In the genomic region with DNA sequence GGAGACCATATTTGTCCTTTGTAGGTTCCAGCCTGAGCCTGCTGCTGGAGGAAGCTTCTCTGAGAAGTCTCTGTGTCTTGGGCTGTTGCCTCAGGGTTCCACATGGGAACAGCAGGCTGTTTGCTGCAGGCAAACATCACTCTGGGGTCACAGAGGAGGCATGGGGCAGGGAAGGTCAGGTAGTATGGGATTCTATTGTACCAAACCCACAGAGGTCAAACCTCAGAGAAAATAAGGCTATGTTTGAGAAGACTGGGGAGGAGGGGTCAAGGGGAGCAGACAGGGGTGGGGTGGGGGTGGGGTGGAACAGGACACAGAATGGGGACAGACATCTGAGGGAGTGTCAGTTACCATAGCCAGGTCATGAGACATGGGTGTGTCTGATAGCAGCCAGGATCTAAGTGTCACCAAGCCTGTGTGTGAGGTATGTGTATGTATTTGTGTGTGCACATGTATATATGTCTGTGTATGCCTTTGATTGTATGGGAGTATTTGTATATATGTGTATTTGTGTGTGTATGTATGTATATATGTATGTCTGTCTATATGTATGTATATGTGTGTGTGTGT, we compare ENCODE assay signal across 22 mouse cellular contexts. TPM values are rescaled to one million over a fixed set of nuclear protein-coding genes. Genes with fewer than 3 reads are reported as not detected.
A peak's percentile ranks its signal among the peaks of the same experiment; 100 is the strongest.
DNase-seq lines count a peak whose midpoint lies in the region; ATAC-seq lines count a peak whose summit lies in the region.
"Had no signal": no experiment of that assay in that cellular context is flagged by ENCODE, and none has a peak within 500 bp of the region (broad histone marks: within the 10 kb centered on the region; RNA-seq: fewer than 3 reads in every experiment).

No protein-coding gene starts in this region.

- peak overlapping the region; percentile 56 for H3K27ac ChIP-seq in heart, embryonic 10.5 days
- no peak overlapping the region for H3K27ac ChIP-seq in heart, embryonic 12.5 days (ENCODE audit: poor library complexity, severe bottlenecking)
- H3K27ac ChIP-seq in midbrain, embryonic 10.5 days (replicated peaks): 0 out of 2 replicates have a peak overlapping the region, but pooled peaks have one; percentile 30
- H3K27ac ChIP-seq in midbrain, embryonic 13.5 days: no peak overlapping the region
- no peak overlapping the region for H3K27ac ChIP-seq in stomach, embryonic 14.5 days (ENCODE audit: low read length)
- no peak overlapping the region for H3K27ac ChIP-seq in kidney, embryonic 16.5 days (ENCODE audit: low read length)
- H3K27ac ChIP-seq: forebrain, embryonic 13.5 days; left cerebral cortex, adult 2 months; limb, embryonic 10.5 days; liver, embryonic 13.5 days had no signal

- no peak for DNase-seq in heart, embryonic 10.5 days (ENCODE audit: low spot score)
- DNase-seq in midbrain, embryonic 10.5 days (ENCODE audit: low spot score): no peak
- DNase-seq in kidney, postnatal 14 days: no peak
- DNase-seq: adrenal gland, postnatal 25 days; cerebellum, adult 11-12 months; cerebellum, postnatal 14 days; heart, postnatal 10 days; kidney, adult 9 months; kidney, postnatal 4 days; layer of hippocampus, adult 9-11 months; liver, embryonic 13.5 days; midbrain, embryonic 14.5 days; spleen, adult 18-20 months; thymus, postnatal 14 days had no signal

- H3K4me2 ChIP-seq in heart, embryonic 12.5 days: no peak overlapping the region
- H3K4me2 ChIP-seq in midbrain, embryonic 13.5 days (replicated peaks): no peak overlapping the region
- no peak overlapping the region for H3K4me2 ChIP-seq in stomach, embryonic 14.5 days (replicated peaks; ENCODE audit: low read depth, low read length)
- no peak overlapping the region for H3K4me2 ChIP-seq in kidney, embryonic 16.5 days (replicated peaks; ENCODE audit: low read depth, low read length)
- H3K4me2 ChIP-seq: forebrain, embryonic 13.5 days; liver, embryonic 13.5 days had no signal

- H3K36me3 ChIP-seq in heart, embryonic 10.5 days: no peaks in the 10 kb centered on the region
- H3K36me3 ChIP-seq in heart, embryonic 12.5 days: no peaks in the 10 kb centered on the region
- H3K36me3 ChIP-seq in midbrain, embryonic 10.5 days: no peaks in the 10 kb centered on the region
- no peaks in the 10 kb centered on the region for H3K36me3 ChIP-seq in midbrain, embryonic 13.5 days
- H3K36me3 ChIP-seq in stomach, embryonic 14.5 days (ENCODE audit: control insufficient read depth, insufficient read depth, low read length): no peaks in the 10 kb centered on the region
- H3K36me3 ChIP-seq in kidney, embryonic 16.5 days (ENCODE audit: insufficient read depth, low read length): no peaks in the 10 kb centered on the region
- H3K36me3 ChIP-seq: limb, embryonic 10.5 days; liver, embryonic 13.5 days had no signal

- peaks cover 36% of the 10 kb centered on the region for H3K4me1 ChIP-seq in heart, embryonic 10.5 days
- peaks cover 24% of the 10 kb centered on the region for H3K4me1 ChIP-seq in heart, embryonic 12.5 days (replicated peaks)
- H3K4me1 ChIP-seq in midbrain, embryonic 10.5 days: peaks cover 31% of the 10 kb centered on the region
- peaks cover 7% of the 10 kb centered on the region; the same call in 1 of the 2 replicates for H3K4me1 ChIP-seq in midbrain, embryonic 13.5 days (replicated peaks)
- peaks cover 8% of the 10 kb centered on the region; the same call in 1 of the 2 replicates for H3K4me1 ChIP-seq in stomach, embryonic 14.5 days (ENCODE audit: control insufficient read depth, insufficient read depth, low read length)
- no peaks in the 10 kb centered on the region for H3K4me1 ChIP-seq in kidney, embryonic 16.5 days (ENCODE audit: insufficient read depth, low read length)
- H3K4me1 ChIP-seq: forebrain, embryonic 13.5 days had no signal

- no peak overlapping the region for H3K4me3 ChIP-seq in heart, embryonic 10.5 days
- H3K4me3 ChIP-seq in heart, embryonic 12.5 days: no peak overlapping the region
- no peak overlapping the region for H3K4me3 ChIP-seq in midbrain, embryonic 10.5 days
- no peak overlapping the region for H3K4me3 ChIP-seq in midbrain, embryonic 13.5 days (replicated peaks)
- no peak overlapping the region for H3K4me3 ChIP-seq in stomach, embryonic 14.5 days (ENCODE audit: low read depth, low read length)
- no peak overlapping the region for H3K4me3 ChIP-seq in kidney, embryonic 16.5 days (ENCODE audit: low read length)
- H3K4me3 ChIP-seq: forebrain, embryonic 13.5 days; left cerebral cortex, adult 2 months; limb, embryonic 10.5 days; liver, embryonic 13.5 days; myocyte had no signal

- no peak overlapping the region for H3K9ac ChIP-seq in heart, embryonic 12.5 days
- H3K9ac ChIP-seq in midbrain, embryonic 13.5 days (replicated peaks): no peak overlapping the region
- no peak overlapping the region for H3K9ac ChIP-seq in stomach, embryonic 14.5 days (replicated peaks; ENCODE audit: low read depth, low read length)
- no peak overlapping the region for H3K9ac ChIP-seq in kidney, embryonic 16.5 days (replicated peaks; ENCODE audit: low read length)
- H3K9ac ChIP-seq: forebrain, embryonic 13.5 days; liver, embryonic 13.5 days had no signal

- no peak for ATAC-seq in heart, embryonic 12.5 days (ENCODE audit: insufficient number of reproducible peaks, low FRiP score)
- no peak for ATAC-seq in midbrain, embryonic 13.5 days
- peak; percentile 44; the same call in 1 of the 2 replicates for ATAC-seq in stomach, embryonic 14.5 days (ENCODE audit: insufficient number of reproducible peaks, insufficient read depth, low FRiP score, low read depth)
- ATAC-seq in kidney, embryonic 16.5 days (ENCODE audit: low FRiP score, low TSS enrichment): no peak
- ATAC-seq: forebrain, embryonic 13.5 days had no signal

- H3K9me3 ChIP-seq in heart, embryonic 10.5 days: no peaks in the 10 kb centered on the region
- H3K9me3 ChIP-seq in heart, embryonic 12.5 days (replicated peaks): no peaks in the 10 kb centered on the region
- no peaks in the 10 kb centered on the region for H3K9me3 ChIP-seq in midbrain, embryonic 10.5 days (replicated peaks)
- no peaks in the 10 kb centered on the region for H3K9me3 ChIP-seq in midbrain, embryonic 13.5 days
- H3K9me3 ChIP-seq in stomach, embryonic 14.5 days (ENCODE audit: control insufficient read depth, low read depth, low read length): no peaks in the 10 kb centered on the region
- no peaks in the 10 kb centered on the region for H3K9me3 ChIP-seq in kidney, embryonic 16.5 days (ENCODE audit: low read length)
- H3K9me3 ChIP-seq: forebrain, embryonic 13.5 days; limb, embryonic 10.5 days; liver, embryonic 13.5 days had no signal

- peaks cover 15% of the 10 kb centered on the region; the same call in 1 of the 2 replicates for H3K27me3 ChIP-seq in heart, embryonic 10.5 days (ENCODE audit: insufficient read depth, poor library complexity, severe bottlenecking)
- peaks cover 11% of the 10 kb centered on the region; the same call in 1 of the 2 replicates for H3K27me3 ChIP-seq in heart, embryonic 12.5 days (replicated peaks)
- peaks cover 7% of the 10 kb centered on the region; the same call in 1 of the 2 replicates for H3K27me3 ChIP-seq in midbrain, embryonic 10.5 days (ENCODE audit: low read depth, poor library complexity, severe bottlenecking)
- no peaks in the 10 kb centered on the region for H3K27me3 ChIP-seq in midbrain, embryonic 13.5 days
- H3K27me3 ChIP-seq in stomach, embryonic 14.5 days (ENCODE audit: control insufficient read depth, insufficient read depth, low read length): no peaks in the 10 kb centered on the region
- H3K27me3 ChIP-seq in kidney, embryonic 16.5 days (ENCODE audit: insufficient read depth, low read length): no peaks in the 10 kb centered on the region

RNA-seq across cellular contexts. Expression of gene Atp2c2, which starts 17.0 kb away (rescaled TPM):
- 0.36 and 1.5 TPM in 2 replicates for polyA plus RNA-seq in heart, embryonic 10.5 days (2016; fragmentation: Nextera tagmentation; extraction: Ambion mirVana)
- 0.33 and 0.38 TPM in 2 replicates for polyA plus RNA-seq in heart, embryonic 12.5 days (2016; fragmentation: Nextera tagmentation; extraction: Ambion mirVana)
- 1.2 and 1.6 TPM in 2 replicates for polyA plus RNA-seq in midbrain, embryonic 10.5 days (2016; fragmentation: Nextera tagmentation; extraction: Ambion mirVana)
- not detected in 2 replicates for polyA plus RNA-seq in midbrain, embryonic 13.5 days (2015; fragmentation: Nextera tagmentation; extraction: Ambion mirVana)
- 2.6 and 3.7 TPM in 2 replicates for polyA plus RNA-seq in stomach, embryonic 14.5 days (2014; fragmentation: Nextera tagmentation; extraction: Ambion mirVana)
- polyA plus RNA-seq in kidney, embryonic 16.5 days (2015; fragmentation: Nextera tagmentation; extraction: Ambion mirVana): 1.9 and 2.7 TPM in 2 replicates
- polyA plus RNA-seq: forebrain, embryonic 13.5 days had no signal

RNA-seq across cellular contexts. Expression of gene Wfdc1, which starts 50.6 kb away (rescaled TPM):
- polyA plus RNA-seq in heart, embryonic 10.5 days (2016; fragmentation: Nextera tagmentation; extraction: Ambion mirVana): 1.3 and 1.6 TPM in 2 replicates
- 3.1 and 3.5 TPM in 2 replicates for polyA plus RNA-seq in heart, embryonic 12.5 days (2016; fragmentation: Nextera tagmentation; extraction: Ambion mirVana)
- polyA plus RNA-seq in midbrain, embryonic 10.5 days (2016; fragmentation: Nextera tagmentation; extraction: Ambion mirVana): 20.5 and 32.9 TPM in 2 replicates
- polyA plus RNA-seq in midbrain, embryonic 13.5 days (2015; fragmentation: Nextera tagmentation; extraction: Ambion mirVana): 2.0 and 2.1 TPM in 2 replicates
- 12.6 and 13.3 TPM in 2 replicates for polyA plus RNA-seq in stomach, embryonic 14.5 days (2014; fragmentation: Nextera tagmentation; extraction: Ambion mirVana)
- polyA plus RNA-seq in kidney, embryonic 16.5 days (2015; fragmentation: Nextera tagmentation; extraction: Ambion mirVana): 2.3 and 3.7 TPM in 2 replicates

Comparison
In these comparisons a context has a peak if more than half of its experiments do, and no peak if none do; other contexts are left out.
1. H3K27ac ChIP-seq: peak in heart, embryonic 10.5 days (single experiment) and midbrain, embryonic 10.5 days (single experiment); none in heart, embryonic 12.5 days (single experiment), midbrain, embryonic 13.5 days (single experiment), stomach, embryonic 14.5 days (single experiment) and kidney, embryonic 16.5 days (single experiment).